Mouse (Mus musculus): ENCODE data around the gene Alox5ap. TPM values are rescaled to one million over a fixed set of nuclear protein-coding genes. Genes with fewer than 3 reads are reported as not detected.

The Alox5ap gene
- polyA plus RNA-seq, 1 experiment from 2014 or later: 19.8 TPM

DNA sequence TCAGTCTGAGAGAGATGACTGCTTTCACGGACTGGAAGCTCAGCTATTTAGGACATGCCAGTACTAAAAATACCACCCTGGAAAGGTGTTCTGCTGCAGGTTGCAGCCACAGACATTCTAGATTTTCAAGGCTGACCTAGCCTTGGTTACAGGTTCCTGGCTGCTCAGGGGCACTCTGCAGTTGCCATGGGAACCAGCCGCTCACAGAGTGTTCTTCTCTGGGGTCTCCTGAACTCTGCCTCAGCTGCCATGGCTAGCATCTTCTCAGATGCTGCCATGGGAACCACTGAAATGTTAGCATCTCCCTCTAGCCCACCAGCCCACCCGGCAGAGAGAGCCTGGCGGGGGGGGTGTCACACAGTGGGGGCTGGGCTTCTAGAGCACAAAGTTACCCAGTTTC is 52.4 kb downstream of the Alox5ap start:
- Histone ChIP-seq H3K9me3 (replicated peaks; ENCODE audit: low read length) (no peaks in the 10 kb centered on the region), H3K36me3 (ENCODE audit: insufficient read depth, low read length) (no peaks in the 10 kb centered on the region), H3K9ac (ENCODE audit: low read depth, low read length) (no peak overlapping the region), H3K27ac (no peak overlapping the region), H3K4me3 (replicated peaks; ENCODE audit: low read depth, low read length) (no peak overlapping the region), H3K4me1 (replicated peaks; ENCODE audit: insufficient read depth, low read length) (peaks cover 16% of the 10 kb centered on the region), H3K27me3 (ENCODE audit: insufficient read depth, low read length) (no peaks in the 10 kb centered on the region), H3K4me2 (ENCODE audit: low read length) (no peak overlapping the region)
- no peak for DNase-seq (ENCODE audit: low spot score)
- TF ChIP-seq CTCF (IDR thresholded peaks at IDR 0.05; ENCODE audit: low read depth): no peak
- ATAC-seq (replicated peaks; ENCODE audit: low FRiP score, low read depth): no peak
- 27% methylated on average over 4 of the region's 4 CpGs for WGBS

DNA sequence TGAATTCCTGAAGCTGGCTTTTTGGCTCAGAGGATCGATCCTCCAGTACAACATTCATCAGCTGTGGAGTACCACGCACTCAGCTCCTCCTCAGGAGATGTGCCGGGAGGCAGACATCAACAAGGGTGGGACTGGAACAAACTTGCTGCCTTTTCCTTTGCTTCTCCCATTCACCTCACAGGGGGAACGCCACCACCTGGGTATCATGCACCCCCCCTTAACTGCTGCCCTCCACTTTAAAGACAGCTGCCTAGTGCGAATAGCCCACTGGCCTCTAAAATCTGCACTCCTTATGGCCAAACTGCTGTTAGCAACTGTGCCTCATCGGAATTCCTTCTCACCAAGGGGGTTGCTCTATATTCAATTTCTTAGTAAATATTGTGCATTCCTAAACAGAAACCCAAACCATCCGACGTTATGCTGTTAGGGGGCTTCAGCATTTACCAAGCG is 55.3 kb downstream of the Alox5ap start:
- peak; percentile 61 for DNase-seq (ENCODE audit: low spot score)
- ATAC-seq (replicated peaks; ENCODE audit: low FRiP score, low read depth): no peak
- Histone ChIP-seq H3K4me3 (replicated peaks; ENCODE audit: low read depth, low read length) (no peak overlapping the region), H3K27ac (peak overlapping the region; percentile 82), H3K4me1 (replicated peaks; ENCODE audit: insufficient read depth, low read length) (peaks cover 26% of the 10 kb centered on the region), H3K36me3 (ENCODE audit: insufficient read depth, low read length) (no peaks in the 10 kb centered on the region), H3K4me2 (ENCODE audit: low read length) (peak overlapping the region; percentile 5; the same call in 1 of the 2 replicates), H3K9me3 (replicated peaks; ENCODE audit: low read length) (no peaks in the 10 kb centered on the region), H3K9ac (ENCODE audit: low read depth, low read length) (0 out of 2 replicates have a peak overlapping the region, but pooled peaks have one; percentile 5), H3K27me3 (ENCODE audit: insufficient read depth, low read length) (no peaks in the 10 kb centered on the region)
- no peak for TF ChIP-seq CTCF (IDR thresholded peaks at IDR 0.05; ENCODE audit: low read depth)
- 28% methylated on average over 9 of the region's 9 CpGs for WGBS

DNA sequence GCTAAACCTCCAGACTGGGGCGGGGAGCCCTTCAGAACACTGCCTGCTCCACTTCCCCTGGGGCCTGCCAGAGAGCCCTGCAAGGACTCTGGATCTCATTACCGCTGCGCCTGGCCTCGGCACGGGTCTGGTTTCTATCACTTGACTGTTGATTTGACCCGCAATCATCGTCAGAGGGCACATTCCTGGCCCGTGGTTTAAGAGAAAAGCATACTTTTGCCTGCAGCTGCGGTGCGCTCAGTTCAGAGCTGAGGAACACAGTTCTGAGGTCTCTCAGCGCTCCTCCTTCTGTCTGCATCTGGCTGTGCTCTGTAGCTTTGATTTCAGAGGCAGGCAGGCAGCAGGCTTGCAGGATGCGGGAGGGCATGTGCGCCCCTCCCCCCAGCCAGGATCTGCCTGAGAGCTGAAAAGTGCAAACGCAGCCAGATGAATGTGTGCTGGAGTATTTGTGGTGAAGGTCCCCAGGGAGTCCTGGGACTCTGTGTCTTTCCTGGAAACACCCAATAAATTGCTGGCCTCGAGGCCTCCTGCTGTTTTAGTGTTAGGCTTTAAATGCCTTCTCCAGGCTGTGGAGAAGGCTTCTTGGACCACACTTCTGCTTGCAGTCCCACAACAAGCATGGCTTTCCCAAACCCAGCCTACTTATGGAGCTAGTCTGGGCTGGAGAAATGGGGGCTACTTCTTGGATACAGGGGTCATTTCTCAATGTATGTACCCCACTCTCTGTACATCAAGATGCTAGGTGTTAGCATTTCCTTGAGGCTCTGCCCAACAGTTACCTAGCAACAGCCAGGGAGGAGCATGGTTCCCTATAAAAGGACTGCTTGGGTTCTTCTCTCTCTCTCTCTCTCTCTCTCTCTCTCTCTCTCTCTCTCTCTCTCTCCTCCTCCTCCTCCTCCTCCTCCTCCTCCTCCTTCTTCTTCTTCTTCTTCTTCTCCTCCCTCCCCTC is 56.2 kb downstream of the Alox5ap start:
- DNase-seq (ENCODE audit: low spot score) (peak; percentile 96), ATAC-seq (replicated peaks; ENCODE audit: low FRiP score, low read depth) (peak; percentile 70)
- H3K9me3 ChIP-seq (replicated peaks; ENCODE audit: low read length): no peaks in the 10 kb centered on the region
- H3K4me2 ChIP-seq (ENCODE audit: low read length): peak overlapping the region; percentile 5
- TF ChIP-seq CTCF (IDR thresholded peaks at IDR 0.05; ENCODE audit: low read depth): peak; percentile 26; the same call in 1 of the 2 replicates
- H3K36me3 ChIP-seq (ENCODE audit: insufficient read depth, low read length): no peaks in the 10 kb centered on the region
- no peak overlapping the region for H3K4me3 ChIP-seq (replicated peaks; ENCODE audit: low read depth, low read length)
- peaks cover 26% of the 10 kb centered on the region for H3K4me1 ChIP-seq (replicated peaks; ENCODE audit: insufficient read depth, low read length)
- H3K27me3 ChIP-seq (ENCODE audit: insufficient read depth, low read length): no peaks in the 10 kb centered on the region
- no peak overlapping the region for H3K9ac ChIP-seq (ENCODE audit: low read depth, low read length)
- WGBS: 4% methylated on average over 15 of the region's 15 CpGs
- peak overlapping the region; percentile 82 for H3K27ac ChIP-seq

DNA sequence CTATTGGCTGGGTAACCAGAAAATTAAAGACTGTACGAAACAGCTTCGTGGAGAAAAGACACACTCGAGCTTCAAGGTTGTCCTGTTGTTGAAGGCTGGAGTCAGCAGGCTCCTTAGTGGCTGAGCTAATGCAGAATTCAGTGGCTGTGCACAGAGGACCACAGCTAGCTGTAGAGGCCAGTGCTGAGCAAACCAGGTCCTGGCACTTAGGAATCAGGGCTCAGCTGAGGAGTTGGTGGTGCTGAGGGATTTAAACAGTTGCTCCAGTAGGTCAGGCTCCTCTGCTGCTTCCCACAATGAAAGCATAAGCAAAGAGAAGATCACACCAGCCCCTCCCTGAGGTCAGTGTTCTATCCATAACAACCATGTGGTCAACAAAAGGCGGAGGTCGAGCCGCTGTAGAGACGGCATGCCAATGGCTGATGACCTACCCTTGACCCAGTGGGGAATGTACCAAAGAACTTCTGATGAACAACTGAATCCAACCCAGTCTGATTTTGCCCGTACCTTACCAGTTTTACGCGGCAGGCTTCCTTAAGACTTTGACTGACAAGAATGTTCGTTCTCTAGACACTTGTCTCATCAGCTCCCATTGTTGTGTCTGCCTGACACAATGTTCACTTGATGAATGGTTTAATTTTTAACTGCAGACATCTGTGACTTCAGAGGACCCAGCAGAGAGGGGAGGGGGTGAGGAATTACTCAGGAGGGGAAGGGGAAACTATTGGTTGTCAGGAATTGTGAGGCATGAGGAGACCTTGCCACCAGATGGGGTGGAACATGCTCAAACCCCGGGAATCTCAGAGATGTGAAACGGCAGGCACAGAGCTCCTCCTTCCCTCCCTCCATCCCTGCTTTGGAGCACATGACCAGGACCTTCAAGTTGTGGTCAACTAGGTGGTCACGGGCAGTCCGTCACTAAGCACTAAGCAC is 57.6 kb downstream of the Alox5ap start:
- TF ChIP-seq CTCF (IDR thresholded peaks at IDR 0.05; ENCODE audit: low read depth): peak; percentile 14; the same call in 1 of the 2 replicates
- Histone ChIP-seq H3K4me1 (replicated peaks; ENCODE audit: insufficient read depth, low read length) (peaks cover 26% of the 10 kb centered on the region), H3K27me3 (ENCODE audit: insufficient read depth, low read length) (no peaks in the 10 kb centered on the region), H3K27ac (peak overlapping the region; percentile 77), H3K4me2 (ENCODE audit: low read length) (no peak overlapping the region; the same call in 1 of the 2 replicates), H3K9ac (ENCODE audit: low read depth, low read length) (no peak overlapping the region), H3K4me3 (replicated peaks; ENCODE audit: low read depth, low read length) (no peak overlapping the region), H3K36me3 (ENCODE audit: insufficient read depth, low read length) (no peaks in the 10 kb centered on the region), H3K9me3 (replicated peaks; ENCODE audit: low read length) (no peaks in the 10 kb centered on the region)
- ATAC-seq (replicated peaks; ENCODE audit: low FRiP score, low read depth) (peak; percentile 68), DNase-seq (ENCODE audit: low spot score) (peak; percentile 45)
- 38% methylated on average over 15 of the region's 15 CpGs for WGBS

DNA sequence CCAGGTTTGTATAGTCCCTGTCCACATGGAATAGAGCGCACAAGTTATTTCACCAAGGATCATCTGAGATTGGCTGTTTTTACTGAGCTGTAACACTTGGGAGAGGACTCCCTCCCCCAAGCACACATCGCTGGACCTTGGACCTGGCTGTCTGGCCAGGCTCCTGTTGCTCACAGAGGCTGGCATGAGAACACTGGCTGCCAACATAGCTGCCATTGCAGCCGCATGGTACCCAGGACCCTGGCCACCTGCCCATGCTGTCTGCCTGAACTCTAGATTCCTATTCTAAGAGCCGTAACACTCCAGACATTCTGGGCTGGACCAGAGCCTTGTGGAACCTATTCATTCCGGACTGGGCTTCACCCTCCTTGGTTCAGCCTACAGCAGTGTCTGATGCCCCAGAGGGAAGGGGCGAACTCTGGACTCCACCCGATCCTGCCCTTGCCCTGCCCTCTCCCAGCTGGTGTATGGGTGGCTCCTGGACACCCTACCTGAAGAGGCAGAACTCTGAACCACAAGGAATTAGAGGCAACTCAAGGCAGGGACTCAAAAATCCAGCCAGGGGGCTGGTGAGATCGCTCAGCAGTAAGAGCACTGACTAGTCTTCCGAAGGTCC is 58.5 kb downstream of the Alox5ap start:
- Histone ChIP-seq H3K4me3 (replicated peaks; ENCODE audit: low read depth, low read length) (no peak overlapping the region), H3K9me3 (replicated peaks; ENCODE audit: low read length) (no peaks in the 10 kb centered on the region), H3K9ac (ENCODE audit: low read depth, low read length) (no peak overlapping the region), H3K4me2 (ENCODE audit: low read length) (no peak overlapping the region), H3K36me3 (ENCODE audit: insufficient read depth, low read length) (no peaks in the 10 kb centered on the region), H3K4me1 (replicated peaks; ENCODE audit: insufficient read depth, low read length) (peaks cover 26% of the 10 kb centered on the region), H3K27me3 (ENCODE audit: insufficient read depth, low read length) (no peaks in the 10 kb centered on the region), H3K27ac (peak overlapping the region; percentile 77)
- peak; percentile 67 for ATAC-seq (replicated peaks; ENCODE audit: low FRiP score, low read depth)
- no peak for DNase-seq (ENCODE audit: low spot score)
- 74% methylated on average over 9 of the region's 9 CpGs for WGBS
- TF ChIP-seq CTCF (IDR thresholded peaks at IDR 0.05; ENCODE audit: low read depth): no peak

All from kidney, postnatal 0 days (tissue).